Mouse (Mus musculus) bone marrow, adult 2 months (tissue): Measurements from ENCODE around the gene Tmem159.

Experiments
- CTCF ChIP-seq: fragments of 200-500 bp; IDR thresholded peaks from 2 replicates; pipeline ENCODE4 v1.5.1; 2011; ENCODE audit warnings: low read length, control low read depth; ENCODE audit not compliant: control insufficient read depth, insufficient read depth
- POLR2A ChIP-seq: fragments of 200-500 bp; IDR thresholded peaks from 2 replicates; pipeline ENCODE4 v1.6.1; 2011; ENCODE audit warnings: low read depth, mild to moderate bottlenecking, control low read depth, low read length, borderline replicate concordance; ENCODE audit not compliant: control insufficient read depth

DNA sequence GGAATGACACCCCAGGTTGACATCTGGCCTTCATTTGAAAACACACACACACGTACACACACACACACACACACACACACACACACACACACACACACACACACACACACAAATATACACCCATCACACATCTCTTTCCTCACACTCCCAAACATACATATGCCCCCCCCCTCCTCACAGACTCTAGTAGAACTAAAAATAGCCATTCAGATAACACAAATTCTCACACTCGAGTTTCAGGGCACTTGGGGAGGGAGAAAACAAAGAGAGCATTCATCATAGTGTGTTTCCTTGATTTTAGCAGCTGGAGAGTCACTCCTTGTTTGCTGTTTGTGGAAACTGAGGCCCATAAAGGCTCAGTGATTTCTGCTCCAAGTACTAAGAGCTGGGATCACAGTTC lies 48.1 kb upstream of the Tmem159 start:
- TF ChIP-seq CTCF: no peak
- TF ChIP-seq POLR2A: no peak
